Mouse (Mus musculus): ENCODE measurements around the gene Commd8. TPM values are rescaled to one million over a fixed set of nuclear protein-coding genes. Genes with fewer than 3 reads are reported as not detected.
A peak's percentile ranks its signal among the peaks of the same experiment; 100 is the strongest.
"Not testable (repeated sequence)": the region's sequence is repeated elsewhere in the genome, so short reads cannot be mapped to it uniquely, and the experiment has no call there.

The Commd8 gene
- total and polyA plus RNA-seq, 2 experiments from 2014 or later: 66.2 to 158 TPM

DNA sequence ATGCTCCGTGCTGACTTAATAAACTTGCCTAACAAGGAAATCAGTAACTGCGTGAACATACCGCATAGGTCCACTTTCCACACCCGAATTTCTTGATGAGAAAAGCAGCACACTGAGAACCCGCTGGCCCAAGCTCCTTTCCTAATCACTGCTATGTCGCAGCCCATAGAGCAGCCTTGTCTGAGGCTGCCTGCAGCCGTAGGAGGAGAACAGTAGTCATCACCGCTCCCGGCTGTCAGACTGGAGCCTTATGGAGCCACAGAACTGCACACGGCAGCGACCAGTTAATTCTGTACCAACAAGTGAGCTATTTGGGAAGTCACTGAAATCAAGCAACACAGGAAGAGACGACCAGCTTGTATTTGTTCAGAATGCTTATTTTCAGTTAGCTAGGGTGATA lies 9.3 kb downstream of the Commd8 start:
- Histone ChIP-seq H3K9ac (no peak overlapping the region), H3K4me2 (ENCODE audit: low read depth) (no peak overlapping the region), H3K9me3 (ENCODE audit: low read length) (no peaks in the 10 kb centered on the region), H3K27ac (ENCODE audit: low read depth, low read length) (no peak overlapping the region), H3K4me3 (ENCODE audit: low read depth, low read length) (no peak overlapping the region), H3K4me1 (ENCODE audit: insufficient read depth) (no peaks in the 10 kb centered on the region), H3K36me3 (ENCODE audit: insufficient read depth) (peaks cover 41% of the 10 kb centered on the region), H3K27me3 (ENCODE audit: insufficient read depth, low read length) (no peaks in the 10 kb centered on the region)
- ATAC-seq (no peak), DNase-seq (no peak)
- no peak for TF ChIP-seq CTCF (IDR thresholded peaks at IDR 0.05; ENCODE audit: low read depth)
- WGBS: 93% methylated on average over 12 of the region's 12 CpGs

DNA sequence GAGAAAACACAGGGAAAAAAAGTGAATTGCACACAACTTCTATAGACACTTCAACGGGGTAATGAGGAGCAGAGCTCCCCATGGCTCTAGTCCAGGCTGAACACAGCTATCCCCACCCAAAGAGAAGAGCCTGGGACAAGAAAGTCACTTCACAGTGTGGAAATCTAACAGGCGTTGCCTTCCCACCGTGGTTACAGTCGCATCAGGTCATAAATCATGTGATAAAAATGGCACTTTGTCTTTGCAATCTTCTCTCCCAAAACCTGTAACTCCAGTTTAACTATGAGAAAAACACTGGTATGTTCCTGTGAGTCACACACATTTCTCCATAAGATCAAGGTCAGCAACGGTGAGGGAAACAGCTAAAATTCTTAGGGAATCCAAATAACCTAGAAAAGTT lies 11.4 kb downstream of the Commd8 start:
- Histone ChIP-seq H3K4me2 (ENCODE audit: low read depth) (no peak overlapping the region), H3K27ac (ENCODE audit: low read depth, low read length) (no peak overlapping the region), H3K27me3 (ENCODE audit: insufficient read depth, low read length) (no peaks in the 10 kb centered on the region), H3K4me3 (ENCODE audit: low read depth, low read length) (no peak overlapping the region), H3K9ac (no peak overlapping the region), H3K36me3 (ENCODE audit: insufficient read depth) (peaks cover 30% of the 10 kb centered on the region), H3K9me3 (ENCODE audit: low read length) (no peaks in the 10 kb centered on the region), H3K4me1 (ENCODE audit: insufficient read depth) (no peaks in the 10 kb centered on the region)
- 95% methylated on average over 5 of the region's 5 CpGs for WGBS
- no peak for DNase-seq
- no peak for TF ChIP-seq CTCF (IDR thresholded peaks at IDR 0.05; ENCODE audit: low read depth)
- ATAC-seq: no peak

DNA sequence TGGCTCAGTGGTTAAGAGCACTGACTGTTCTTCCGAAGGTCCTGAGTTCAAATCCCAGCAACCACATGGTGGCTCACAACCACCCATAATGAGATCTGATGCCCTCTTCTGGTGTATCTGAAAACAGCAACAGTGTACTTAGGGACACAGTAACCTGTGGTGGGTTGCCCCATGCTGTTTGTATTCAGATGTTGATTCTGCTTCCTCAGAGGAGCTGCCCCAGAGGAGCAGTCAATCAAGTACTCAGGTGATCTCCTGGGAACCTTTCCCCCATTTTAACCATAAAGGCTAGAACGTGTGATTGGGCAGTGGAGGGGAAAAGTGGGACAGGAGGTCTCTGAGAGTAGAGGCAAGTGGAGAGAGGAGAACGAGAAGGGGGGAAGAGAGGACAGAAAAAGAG lies 12.3 kb downstream of the Commd8 start:
- 76% methylated on average over 3 of the region's 3 CpGs for WGBS
- not testable (repeated sequence) for ATAC-seq; H3K4me2 ChIP-seq (ENCODE audit: low read depth); DNase-seq; H3K27me3 ChIP-seq (ENCODE audit: insufficient read depth, low read length); H3K9ac ChIP-seq; H3K4me1 ChIP-seq (ENCODE audit: insufficient read depth); H3K9me3 ChIP-seq (ENCODE audit: low read length); H3K27ac ChIP-seq (ENCODE audit: low read depth, low read length); H3K4me3 ChIP-seq (ENCODE audit: low read depth, low read length)
- peaks cover 23% of the 10 kb centered on the region for H3K36me3 ChIP-seq (ENCODE audit: insufficient read depth)
- 0 out of 2 replicates have a peak, but pooled peaks have one; percentile 11 for TF ChIP-seq CTCF (IDR thresholded peaks at IDR 0.05; ENCODE audit: low read depth)

- 98% methylated on average over 4 of the region's 5 CpGs for WGBS
- Histone ChIP-seq H3K27ac (ENCODE audit: low read depth, low read length) (no peak overlapping the region), H3K9me3 (ENCODE audit: low read length) (no peaks in the 10 kb centered on the region), H3K4me2 (ENCODE audit: low read depth) (no peak overlapping the region), H3K4me3 (ENCODE audit: low read depth, low read length) (no peak overlapping the region), H3K36me3 (ENCODE audit: insufficient read depth) (no peaks in the 10 kb centered on the region), H3K4me1 (ENCODE audit: insufficient read depth) (0 out of 2 replicates have a peak, but pooled peaks cover 5% of the 10 kb centered on the region), H3K9ac (no peak overlapping the region), H3K27me3 (ENCODE audit: insufficient read depth, low read length) (no peaks in the 10 kb centered on the region)
- no peak for TF ChIP-seq CTCF (IDR thresholded peaks at IDR 0.05; ENCODE audit: low read depth)
- DNase-seq (no peak), ATAC-seq (no peak)
Measured at GRCm38 (mm10) chr5:72150870-72151269, 17.1 kb downstream of the Commd8 start.

GRCm38 (mm10) chr5:72148679-72149078 lies 19.3 kb downstream of the Commd8 start:
- DNase-seq: peak; percentile 57
- H3K9ac ChIP-seq: no peak overlapping the region
- H3K36me3 ChIP-seq (ENCODE audit: insufficient read depth): no peaks in the 10 kb centered on the region
- peak; percentile 36; the same call in 1 of the 2 replicates for TF ChIP-seq CTCF (IDR thresholded peaks at IDR 0.05; ENCODE audit: low read depth)
- H3K4me3 ChIP-seq (ENCODE audit: low read depth, low read length): no peak overlapping the region
- 29% methylated on average over 5 of the region's 5 CpGs for WGBS
- H3K9me3 ChIP-seq (ENCODE audit: low read length): no peaks in the 10 kb centered on the region
- H3K4me1 ChIP-seq (ENCODE audit: insufficient read depth): 0 out of 2 replicates have a peak, but pooled peaks cover 5% of the 10 kb centered on the region
- H3K4me2 ChIP-seq (ENCODE audit: low read depth): no peak overlapping the region
- no peaks in the 10 kb centered on the region for H3K27me3 ChIP-seq (ENCODE audit: insufficient read depth, low read length)
- ATAC-seq: peak; percentile 62; the same call in 1 of the 2 replicates
- H3K27ac ChIP-seq (ENCODE audit: low read depth, low read length): no peak overlapping the region

DNA sequence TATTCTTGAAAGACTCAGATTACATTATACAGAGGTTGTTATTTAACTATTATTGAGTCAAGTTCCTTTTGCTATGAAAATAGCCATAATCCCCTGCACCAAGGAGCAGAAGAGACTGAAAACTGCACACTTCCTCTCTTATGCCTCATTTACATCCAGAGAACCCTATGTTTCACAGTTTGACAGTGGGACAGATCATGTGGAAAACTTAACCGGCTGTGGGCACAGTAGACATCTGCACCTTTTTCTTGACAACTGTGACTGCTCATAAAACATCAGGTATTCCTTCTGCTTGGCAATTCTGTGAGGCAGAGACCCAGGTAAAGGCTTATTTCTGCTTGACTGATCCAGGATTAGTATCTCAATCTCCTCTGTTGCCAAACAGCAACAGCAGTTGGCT lies 28.4 kb downstream of the Commd8 start:
- Histone ChIP-seq H3K36me3 (ENCODE audit: insufficient read depth) (no peaks in the 10 kb centered on the region), H3K27ac (ENCODE audit: low read depth, low read length) (no peak overlapping the region), H3K9me3 (ENCODE audit: low read length) (no peaks in the 10 kb centered on the region), H3K27me3 (ENCODE audit: insufficient read depth, low read length) (no peaks in the 10 kb centered on the region), H3K4me2 (ENCODE audit: low read depth) (no peak overlapping the region), H3K9ac (no peak overlapping the region), H3K4me3 (ENCODE audit: low read depth, low read length) (no peak overlapping the region), H3K4me1 (ENCODE audit: insufficient read depth) (no peaks in the 10 kb centered on the region)
- ATAC-seq: peak; percentile 27; the same call in 1 of the 2 replicates
- DNase-seq: peak; percentile 34
- no peak for TF ChIP-seq CTCF (IDR thresholded peaks at IDR 0.05; ENCODE audit: low read depth)
- WGBS: 43% methylated on average over 1 of the region's 1 CpGs

DNA sequence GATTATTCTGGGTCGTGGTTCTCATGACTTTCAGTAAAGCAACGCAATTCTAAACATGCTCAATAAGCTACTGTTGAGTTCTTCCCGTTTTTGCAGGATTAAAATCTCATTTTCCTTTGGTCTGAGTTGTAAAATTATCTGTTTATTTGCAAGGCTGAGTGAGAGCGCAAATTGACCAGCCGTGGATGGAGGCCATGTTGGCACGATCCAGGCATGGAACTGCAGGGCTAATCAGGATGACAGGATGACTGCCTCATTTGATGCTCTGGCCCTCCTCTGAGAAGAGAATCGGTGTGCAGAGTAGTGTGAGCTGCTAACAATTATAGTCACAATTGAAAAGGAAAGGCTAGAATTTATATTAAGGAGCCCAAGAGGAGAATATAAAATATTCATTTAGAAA lies 29.7 kb downstream of the Commd8 start:
- Histone ChIP-seq H3K27ac (ENCODE audit: low read depth, low read length) (no peak overlapping the region), H3K4me1 (ENCODE audit: insufficient read depth) (no peaks in the 10 kb centered on the region), H3K9me3 (ENCODE audit: low read length) (no peaks in the 10 kb centered on the region), H3K9ac (no peak overlapping the region), H3K4me3 (ENCODE audit: low read depth, low read length) (no peak overlapping the region), H3K36me3 (ENCODE audit: insufficient read depth) (no peaks in the 10 kb centered on the region), H3K4me2 (ENCODE audit: low read depth) (no peak overlapping the region), H3K27me3 (ENCODE audit: insufficient read depth, low read length) (no peaks in the 10 kb centered on the region)
- WGBS: 69% methylated on average over 7 of the region's 7 CpGs
- DNase-seq (no peak), ATAC-seq (no peak)
- no peak for TF ChIP-seq CTCF (IDR thresholded peaks at IDR 0.05; ENCODE audit: low read depth)
